ENCODE assay signal across 25 mouse cellular contexts in genomic region chr8:40223521-40223920, GRCm38 (mm10).
"Had no signal": no experiment of that assay in that cellular context is flagged by ENCODE, and none has a peak within 500 bp of the region (broad histone marks: within the 10 kb centered on the region; RNA-seq: fewer than 3 reads in every experiment).

No protein-coding gene starts in this region.

- ATAC-seq: hindbrain, postnatal 0 days; intestine, embryonic 16.5 days; liver, embryonic 12.5 days had no signal

- H3K9me3 ChIP-seq: heart, embryonic 10.5 days; heart, embryonic 12.5 days; hindbrain, embryonic 10.5 days; hindbrain, embryonic 13.5 days; hindbrain, embryonic 15.5 days; limb, embryonic 13.5 days; limb, embryonic 15.5 days; liver, embryonic 12.5 days had no signal

- H3K27me3 ChIP-seq: heart, embryonic 12.5 days; hindbrain, embryonic 13.5 days; hindbrain, embryonic 15.5 days; limb, embryonic 13.5 days; limb, embryonic 15.5 days; liver, embryonic 12.5 days had no signal

- H3K4me1 ChIP-seq: heart, embryonic 10.5 days; hindbrain, embryonic 10.5 days; hindbrain, embryonic 13.5 days; hindbrain, embryonic 15.5 days; limb, embryonic 13.5 days; limb, embryonic 15.5 days; liver, embryonic 12.5 days had no signal

- H3K4me3 ChIP-seq: gastrocnemius, adult 2 months; heart, embryonic 10.5 days; heart, embryonic 12.5 days; hindbrain, embryonic 10.5 days; hindbrain, embryonic 13.5 days; hindbrain, embryonic 15.5 days; layer of hippocampus, adult 2 months; limb, embryonic 13.5 days; limb, embryonic 15.5 days; liver, embryonic 12.5 days had no signal

- H3K27ac ChIP-seq: gastrocnemius, adult 2 months; heart, embryonic 10.5 days; hindbrain, embryonic 10.5 days; hindbrain, embryonic 13.5 days; hindbrain, embryonic 15.5 days; hindbrain, postnatal 0 days; layer of hippocampus, adult 2 months; limb, embryonic 13.5 days; limb, embryonic 15.5 days; liver, embryonic 12.5 days; liver, embryonic 14.5 days had no signal

- H3K36me3 ChIP-seq: heart, embryonic 10.5 days; heart, embryonic 12.5 days; hindbrain, embryonic 10.5 days; hindbrain, embryonic 13.5 days; hindbrain, embryonic 15.5 days; limb, embryonic 13.5 days; limb, embryonic 15.5 days; liver, embryonic 12.5 days had no signal

- DNase-seq: gastrocnemius, adult 2 months; gastrocnemius, postnatal 10 days; gastrocnemius, postnatal 25 days; heart, adult 18-20 months; heart, postnatal 10 days; heart, postnatal 4 days; kidney, adult 18-20 months; kidney, adult 8-10 months; kidney, postnatal 10 days; kidney, postnatal 25 days; kidney, postnatal 4 days; layer of hippocampus, postnatal 36 days; left cerebral cortex, postnatal 4 days had no signal

- H3K4me2 ChIP-seq: heart, embryonic 12.5 days; hindbrain, embryonic 13.5 days; hindbrain, embryonic 15.5 days; limb, embryonic 13.5 days; limb, embryonic 15.5 days; liver, embryonic 12.5 days had no signal

- H3K9ac ChIP-seq: heart, embryonic 12.5 days; hindbrain, embryonic 13.5 days; hindbrain, embryonic 15.5 days; limb, embryonic 13.5 days; limb, embryonic 15.5 days; liver, embryonic 12.5 days; liver, embryonic 14.5 days had no signal
